Mouse (Mus musculus) spleen, adult 2 months (tissue): ENCODE measurements around the gene Olfr668.
"Not testable (repeated sequence)": the region's sequence is repeated elsewhere in the genome, so short reads cannot be mapped to it uniquely, and the experiment has no call there.

Experiments
- CTCF ChIP-seq: fragments of 200-500 bp; IDR thresholded peaks from 2 replicates; pipeline ENCODE4 v1.5.1; 2011; ENCODE audit warnings: mild to moderate bottlenecking, inconsistent platforms; ENCODE audit not compliant: insufficient read depth, insufficient read length, insufficient replicate concordance; ENCODE audit errors: extremely low read depth
- POLR2A ChIP-seq: fragments of 200-500 bp; IDR thresholded peaks from 2 replicates; pipeline ENCODE4 v1.6.1; 2011; ENCODE audit warnings: low read depth, low read length, inconsistent platforms

- not testable (repeated sequence) for TF ChIP-seq POLR2A, CTCF
Measured at GRCm38 (mm10) chr7:104972507-104972906, 44.6 kb upstream of the Olfr668 start.
